Mouse (Mus musculus): ENCODE measurements around the gene Cbfb.

- no peak for TF ChIP-seq CTCF (IDR thresholded peaks at IDR 0.05; ENCODE audit: low read depth, low read length)
- TF ChIP-seq POLR2A (IDR thresholded peaks at IDR 0.05; ENCODE audit: extremely low read depth, insufficient read depth, low read length) = no peak
Observed at GRCm38 (mm10) chr8:105186467-105187005, 16.1 kb downstream of the Cbfb start.

Measured in liver, adult 2 months (tissue).